ENCODE assay signal across 17 mouse cellular contexts in genomic region chr7:65378818-65379565, GRCm38 (mm10).
DNase-seq lines count a peak whose midpoint lies in the region; ATAC-seq and TF ChIP-seq lines count a peak whose summit lies in the region.
"Had no signal": no experiment of that assay in that cellular context is flagged by ENCODE, and none has a peak within 500 bp of the region (broad histone marks: within the 10 kb centered on the region; RNA-seq: fewer than 3 reads in every experiment).

No protein-coding gene starts in this region.

- peaks cover 2% of the 10 kb centered on the region; the same call in 1 of the 2 replicates for H3K36me3 ChIP-seq in heart, adult 2 months (ENCODE audit: control insufficient read depth, insufficient read depth, low read length)
- H3K36me3 ChIP-seq in intestine, embryonic 14.5 days (ENCODE audit: control insufficient read depth, insufficient read depth, low read length): no peaks in the 10 kb centered on the region
- H3K36me3 ChIP-seq in intestine, embryonic 16.5 days (ENCODE audit: control insufficient read depth, insufficient read depth, low read length): no peaks in the 10 kb centered on the region
- H3K36me3 ChIP-seq in lung, postnatal 0 days (ENCODE audit: insufficient read depth, low read length): no peaks in the 10 kb centered on the region
- H3K36me3 ChIP-seq: embryonic facial prominence, embryonic 12.5 days; hindbrain, embryonic 12.5 days; neural tube, embryonic 13.5 days had no signal

- H3K4me3 ChIP-seq in heart, adult 2 months: no peak overlapping the region
- no peak overlapping the region for H3K4me3 ChIP-seq in intestine, embryonic 14.5 days (ENCODE audit: low read depth, low read length)
- H3K4me3 ChIP-seq in intestine, embryonic 16.5 days (ENCODE audit: low read length): no peak overlapping the region
- no peak overlapping the region for H3K4me3 ChIP-seq in lung, postnatal 0 days (ENCODE audit: low read depth, low read length)
- H3K4me3 ChIP-seq: embryonic facial prominence, embryonic 12.5 days; hindbrain, embryonic 12.5 days; neural tube, embryonic 13.5 days had no signal

- WGBS in heart, adult 2 months: 40% methylated on average over 9 of the region's 9 CpGs
- WGBS in intestine, embryonic 14.5 days: 41% methylated on average over 9 of the region's 9 CpGs
- WGBS in intestine, embryonic 16.5 days: 50% methylated on average over 9 of the region's 9 CpGs
- 32% methylated on average over 9 of the region's 9 CpGs for WGBS in lung, postnatal 0 days

- peak overlapping the region; percentile 49 for H3K27ac ChIP-seq in heart, adult 2 months
- 0 out of 2 replicates have a peak overlapping the region, but pooled peaks have one; percentile 6 for H3K27ac ChIP-seq in intestine, embryonic 14.5 days (ENCODE audit: low read depth)
- H3K27ac ChIP-seq in intestine, embryonic 16.5 days (ENCODE audit: low read length): no peak overlapping the region
- H3K27ac ChIP-seq in lung, postnatal 0 days (ENCODE audit: low read length): peak overlapping the region; percentile 80
- H3K27ac ChIP-seq: embryonic facial prominence, embryonic 12.5 days; hindbrain, embryonic 12.5 days; macrophage had no signal

- H3K4me1 ChIP-seq in heart, adult 2 months (ENCODE audit: control insufficient read depth, insufficient read depth, low read length): peaks cover 22% of the 10 kb centered on the region
- H3K4me1 ChIP-seq in intestine, embryonic 14.5 days (replicated peaks; ENCODE audit: control insufficient read depth, insufficient read depth, low read length): peaks cover 5% of the 10 kb centered on the region
- H3K4me1 ChIP-seq in intestine, embryonic 16.5 days (ENCODE audit: control insufficient read depth, insufficient read depth, low read length): peaks cover 8% of the 10 kb centered on the region; the same call in 1 of the 2 replicates
- peaks cover 8% of the 10 kb centered on the region for H3K4me1 ChIP-seq in lung, postnatal 0 days (ENCODE audit: insufficient read depth, low read depth, low read length)
- H3K4me1 ChIP-seq: embryonic facial prominence, embryonic 12.5 days had no signal

- TF ChIP-seq POLR2A in heart, adult 2 months (IDR thresholded peaks at IDR 0.05; ENCODE audit: insufficient read depth, low read depth, low read length): no peak

- no peaks in the 10 kb centered on the region for H3K9me3 ChIP-seq in intestine, embryonic 14.5 days (ENCODE audit: control insufficient read depth, low read length)
- no peaks in the 10 kb centered on the region for H3K9me3 ChIP-seq in intestine, embryonic 16.5 days (ENCODE audit: control insufficient read depth, low read length)
- H3K9me3 ChIP-seq in lung, postnatal 0 days (ENCODE audit: low read length): no peaks in the 10 kb centered on the region
- H3K9me3 ChIP-seq: embryonic facial prominence, embryonic 12.5 days; hindbrain, embryonic 12.5 days; neural tube, embryonic 13.5 days had no signal

- no peak for TF ChIP-seq EP300 in heart, adult 2 months (IDR thresholded peaks at IDR 0.05; ENCODE audit: insufficient read depth, low read depth, low read length)
- peak; percentile 95 for TF ChIP-seq EP300 in lung, postnatal 0 days (IDR thresholded peaks at IDR 0.05)

- no peak overlapping the region for H3K4me2 ChIP-seq in intestine, embryonic 14.5 days (ENCODE audit: low read length)
- no peak overlapping the region for H3K4me2 ChIP-seq in intestine, embryonic 16.5 days (ENCODE audit: low read depth, low read length)
- no peak overlapping the region for H3K4me2 ChIP-seq in lung, postnatal 0 days (replicated peaks; ENCODE audit: low read depth, low read length)
- H3K4me2 ChIP-seq: embryonic facial prominence, embryonic 12.5 days; hindbrain, embryonic 12.5 days; neural tube, embryonic 13.5 days had no signal

- ATAC-seq in intestine, embryonic 14.5 days (replicated peaks; ENCODE audit: low FRiP score, low TSS enrichment, low read depth): no peak
- ATAC-seq in intestine, embryonic 16.5 days: no peak
- ATAC-seq in lung, postnatal 0 days: peak; percentile 50
- ATAC-seq: activated CD4-positive, CD25-positive, alpha-beta regulatory T cell, adult 4 months had no signal

- H3K79me2 ChIP-seq in heart, adult 2 months (replicated peaks; ENCODE audit: control insufficient read depth, insufficient read depth, low read length): no peaks in the 10 kb centered on the region

- no peaks in the 10 kb centered on the region for H3K27me3 ChIP-seq in heart, adult 2 months (ENCODE audit: control insufficient read depth, insufficient read depth, low read length)
- H3K27me3 ChIP-seq in intestine, embryonic 14.5 days (replicated peaks; ENCODE audit: control insufficient read depth, insufficient read depth, low read length): no peaks in the 10 kb centered on the region
- no peaks in the 10 kb centered on the region for H3K27me3 ChIP-seq in intestine, embryonic 16.5 days (replicated peaks; ENCODE audit: control insufficient read depth, insufficient read depth, low read length)
- no peaks in the 10 kb centered on the region for H3K27me3 ChIP-seq in lung, postnatal 0 days (replicated peaks; ENCODE audit: insufficient read depth, low read length)
- H3K27me3 ChIP-seq: embryonic facial prominence, embryonic 12.5 days; hindbrain, embryonic 12.5 days; neural tube, embryonic 13.5 days had no signal

- no peak for TF ChIP-seq CTCF in heart, adult 2 months (IDR thresholded peaks at IDR 0.05)
- TF ChIP-seq CTCF in lung, postnatal 0 days (IDR thresholded peaks at IDR 0.05): no peak

- DNase-seq in heart, adult 2 months: no peak
- DNase-seq in heart, postnatal 14 days: no peak
- no peak for DNase-seq in intestine, embryonic 14.5 days (ENCODE audit: low spot score)
- peak; percentile 53 for DNase-seq in lung, postnatal 0 days (ENCODE audit: low spot score)
- no peak for DNase-seq in lung, postnatal 4 days
- DNase-seq in lung, postnatal 10 days: peak; percentile 58
- no peak for DNase-seq in retina, postnatal 1 day
- DNase-seq: cerebellum, adult 11-12 months; gastrocnemius, postnatal 25 days; kidney, adult 9 months; layer of hippocampus, adult 9-11 months had no signal

- intact Hi-C loops in heart, adult 2 months (cut with DNase I): no loop called here
- intact Hi-C loops in heart, postnatal 14 days (cut with DNase I): no loop called here

- no peak overlapping the region for H3K9ac ChIP-seq in heart, adult 2 months (ENCODE audit: low read depth, low read length)
- H3K9ac ChIP-seq in intestine, embryonic 14.5 days (ENCODE audit: low read length): no peak overlapping the region
- no peak overlapping the region for H3K9ac ChIP-seq in intestine, embryonic 16.5 days (ENCODE audit: low read depth, low read length)
- no peak overlapping the region for H3K9ac ChIP-seq in lung, postnatal 0 days (replicated peaks; ENCODE audit: low read depth)
- H3K9ac ChIP-seq: embryonic facial prominence, embryonic 12.5 days; hindbrain, embryonic 12.5 days; neural tube, embryonic 13.5 days had no signal

Comparison
In these comparisons a context has a peak if more than half of its experiments do, and no peak if none do; other contexts are left out.
1. DNase-seq: peak in lung, postnatal 0 days (single experiment) and lung, postnatal 10 days (single experiment); none in heart, adult 2 months (0 of 2), heart, postnatal 14 days (0 of 2), intestine, embryonic 14.5 days (single experiment), lung, postnatal 4 days (0 of 2) and retina, postnatal 1 day (single experiment).